Mouse (Mus musculus) CD4-positive, CD25-positive, alpha-beta regulatory T cell (primary cell): ENCODE results near the gene Cyp3a44. TPM values are rescaled to one million over a fixed set of nuclear protein-coding genes. Genes with fewer than 3 reads are reported as not detected.

ENCODE experiments used
- polyA plus RNA-seq: library from polyadenylated mRNA; unstranded; fragments of 100-300 nt; shearing (Covaris generic); gene quantifications from one replicate; pipeline ENCODE4 v1.2.1, GENCODE M21; 2017

Cyp3a44 gene
- not detected for polyA plus RNA-seq

GRCm38 (mm10) chr5:145805796-145806195, at the start of gene Cyp3a44:
Gene Cyp3a44, minus strand, starts transcription at chr5:145805874.

Other genes starting within 250 kb of the Cyp3a44 start
- gene Cyp3a41b, start 221.1 kb downstream of the Cyp3a44 start, polyA plus RNA-seq, result not detected
- gene Cyp3a41a, start 85.7 kb downstream of the Cyp3a44 start, polyA plus RNA-seq, result not detected
- not detected for gene Cyp3a11, start 74.1 kb upstream of the Cyp3a44 start, polyA plus RNA-seq
- gene Cyp3a25, start 203.7 kb upstream of the Cyp3a44 start, polyA plus RNA-seq, result not detected